Mouse (Mus musculus): ENCODE data around the gene Cdyl.

DNA sequence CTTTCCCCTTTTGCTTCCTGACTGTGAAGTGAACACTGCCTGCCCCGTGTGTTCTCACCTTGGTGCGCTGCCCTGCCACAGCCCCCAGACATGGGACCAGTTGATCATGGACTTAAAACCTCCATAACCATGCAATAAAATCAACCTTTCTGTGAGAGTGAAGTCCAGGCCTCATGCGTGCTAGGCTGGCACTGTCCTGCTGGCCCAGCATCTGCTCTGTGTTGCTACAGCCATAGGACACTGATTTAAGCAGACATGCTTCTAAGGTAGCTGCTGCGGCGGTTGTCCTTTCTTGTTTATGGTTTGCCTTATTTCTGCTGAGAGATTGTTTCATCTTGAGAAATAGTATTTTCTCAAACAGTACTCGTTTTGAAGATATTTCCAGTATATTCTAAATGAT is 191.9 kb downstream of the Cdyl start:
- TF ChIP-seq GATA1 (IDR thresholded peaks at IDR 0.05; ENCODE audit: low read length) (no peak), TAL1 (IDR thresholded peaks at IDR 0.05; ENCODE audit: low read length) (no peak)

Measured in erythroblast, embryonic 14.5 days (primary cell).